Mouse (Mus musculus): ENCODE data around the gene Chrnd. TPM values are rescaled to one million over a fixed set of nuclear protein-coding genes. Genes with fewer than 3 reads are reported as not detected.

Chrnd gene
- not detected for total RNA-seq (2021)
- long read RNA-seq, experiment 1 = 0 reads
- long read RNA-seq, experiment 2 = 0 reads

DNA sequence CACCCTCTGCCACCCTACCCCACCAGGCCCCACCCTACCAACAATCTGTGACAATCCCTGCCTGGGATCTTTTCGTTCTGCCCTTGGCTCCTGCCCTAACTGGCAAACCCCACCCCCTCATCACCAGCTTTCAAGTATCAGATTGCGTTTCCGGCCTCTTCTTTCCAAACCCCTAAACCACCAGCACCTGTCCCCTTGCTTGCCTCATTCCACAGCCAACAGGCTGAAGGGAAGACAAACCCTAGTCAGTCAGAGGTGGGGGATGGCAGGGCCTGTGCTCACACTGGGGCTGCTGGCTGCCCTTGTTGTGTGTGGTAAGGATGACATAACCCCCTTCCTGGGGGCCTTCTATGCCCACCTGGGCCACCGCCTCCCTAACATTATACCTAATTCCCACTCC is at the start of gene Chrnd:
Chrnd (plus strand) TSS at position 179 of the 400 bp plus-strand sequence.
- intact Hi-C loops (cut with DNase I) = no loop called here
- Histone ChIP-seq H3K27ac (no peak within 1 kb of the TSS), H3K4me3 (no peak within 1 kb of the TSS)
- TF ChIP-seq CTCF (IDR thresholded peaks at IDR 0.05) = no peak
- no peak for DNase-seq (ENCODE audit: extremely low spot score in 1 of 2, low spot score in 2 of 2)

DNA sequence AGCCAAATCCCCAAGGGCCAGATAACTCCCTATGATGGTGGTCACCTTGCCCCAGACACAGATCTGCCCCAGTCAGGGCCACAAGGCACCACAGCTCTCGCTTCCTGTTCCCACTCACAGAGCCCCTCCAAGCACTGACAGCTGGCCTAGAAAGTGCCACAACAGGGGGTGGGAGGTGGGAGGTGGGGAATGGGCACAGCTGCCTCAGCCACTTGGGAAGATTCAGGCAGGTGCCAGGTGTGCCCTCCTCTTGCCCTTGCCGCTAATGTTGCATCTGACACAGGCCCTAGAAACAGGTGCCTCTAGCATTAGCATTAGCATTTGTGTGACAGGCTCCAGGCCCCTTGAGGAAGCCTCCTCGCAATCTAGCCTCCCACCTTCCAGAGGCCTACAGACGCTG is 48.9 kb upstream of the Chrnd start:
- intact Hi-C loops (cut with DNase I) = no loop called here
- Histone ChIP-seq H3K27ac (no peak overlapping the region), H3K4me3 (no peak overlapping the region)
- TF ChIP-seq CTCF (IDR thresholded peaks at IDR 0.05) = no peak
- DNase-seq (ENCODE audit: extremely low spot score in 1 of 2, low spot score in 2 of 2) = no peak

DNA sequence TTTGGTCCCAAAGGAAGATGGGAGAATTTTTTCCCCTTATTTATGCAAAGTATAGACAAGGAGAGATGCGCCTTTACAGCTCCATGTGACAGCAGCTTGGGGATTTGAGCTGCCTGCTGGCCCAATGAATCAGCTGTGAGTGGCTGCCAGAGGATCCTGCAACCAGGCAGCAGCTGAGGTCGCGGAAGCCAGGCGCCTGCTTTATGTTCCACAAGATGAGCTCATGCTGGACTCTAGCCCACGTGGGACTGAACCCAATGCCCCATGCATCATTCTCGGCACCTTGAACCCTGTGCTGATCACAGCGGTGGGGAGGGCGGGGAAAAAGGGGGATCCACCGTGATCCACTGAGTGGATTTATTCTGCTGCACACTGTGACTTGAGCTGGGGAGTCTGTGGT is 48.0 kb upstream of the Chrnd start:
- no peak for TF ChIP-seq CTCF (IDR thresholded peaks at IDR 0.05)
- intact Hi-C loops (cut with DNase I) = no loop called here

DNA sequence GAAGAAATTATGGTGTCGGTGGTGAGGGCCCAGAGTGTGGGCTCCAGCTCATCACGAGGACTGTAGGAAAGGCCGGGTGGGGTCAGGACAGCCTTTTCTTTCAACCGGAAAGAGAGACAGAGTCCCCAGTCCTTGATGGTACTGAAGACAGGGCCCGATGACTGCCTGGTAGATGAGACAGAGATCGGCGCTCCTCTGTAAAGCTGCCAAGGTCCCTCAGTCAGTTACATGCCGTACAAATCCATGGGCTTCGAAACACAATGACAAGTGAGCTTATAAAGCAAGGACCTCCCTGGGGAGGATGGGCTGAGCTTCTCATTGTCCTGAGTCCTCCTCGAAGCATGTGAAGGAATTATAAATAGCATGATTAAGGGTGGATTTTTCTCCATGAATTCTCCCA is 47.3 kb upstream of the Chrnd start:
- TF ChIP-seq CTCF (IDR thresholded peaks at IDR 0.05) = no peak

More for the DNA sequence above, 48.0 kb upstream of the Chrnd start:
- H3K27ac ChIP-seq = no peak overlapping the region
- no peak overlapping the region for H3K4me3 ChIP-seq
- no peak for DNase-seq (ENCODE audit: extremely low spot score in 1 of 2, low spot score in 2 of 2)

DNA sequence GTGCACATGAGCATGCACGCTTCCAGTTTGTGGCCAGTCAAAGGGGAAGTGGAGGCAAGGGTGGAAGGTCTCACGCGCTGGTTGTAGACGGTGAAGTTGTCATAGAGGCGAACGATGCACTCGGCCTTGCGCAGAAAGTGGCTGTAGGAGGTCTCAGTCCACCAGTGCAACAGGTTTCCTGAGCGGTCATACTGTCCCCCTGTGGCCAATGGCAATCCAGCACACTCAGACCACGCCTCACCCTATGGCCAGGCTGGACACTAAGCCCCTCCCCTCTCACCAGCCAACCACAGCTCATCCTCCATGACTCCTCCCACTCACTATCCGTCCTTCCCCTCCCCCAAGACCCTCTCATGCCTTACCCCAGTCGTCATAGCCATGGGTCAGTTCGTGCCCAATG is 41.0 kb upstream of the Chrnd start:
- TF ChIP-seq CTCF (IDR thresholded peaks at IDR 0.05) = no peak
- intact Hi-C loops (cut with DNase I) = no loop called here
- no peak overlapping the region for H3K4me3 ChIP-seq
- no peak overlapping the region for H3K27ac ChIP-seq
- no peak for DNase-seq (ENCODE audit: extremely low spot score in 1 of 2, low spot score in 2 of 2)

More for the DNA sequence above, 47.3 kb upstream of the Chrnd start:
- DNase-seq (ENCODE audit: extremely low spot score in 1 of 2, low spot score in 2 of 2) = no peak
- Histone ChIP-seq H3K4me3 (no peak overlapping the region), H3K27ac (no peak overlapping the region)
- intact Hi-C loops (cut with DNase I) = no loop called here

DNA sequence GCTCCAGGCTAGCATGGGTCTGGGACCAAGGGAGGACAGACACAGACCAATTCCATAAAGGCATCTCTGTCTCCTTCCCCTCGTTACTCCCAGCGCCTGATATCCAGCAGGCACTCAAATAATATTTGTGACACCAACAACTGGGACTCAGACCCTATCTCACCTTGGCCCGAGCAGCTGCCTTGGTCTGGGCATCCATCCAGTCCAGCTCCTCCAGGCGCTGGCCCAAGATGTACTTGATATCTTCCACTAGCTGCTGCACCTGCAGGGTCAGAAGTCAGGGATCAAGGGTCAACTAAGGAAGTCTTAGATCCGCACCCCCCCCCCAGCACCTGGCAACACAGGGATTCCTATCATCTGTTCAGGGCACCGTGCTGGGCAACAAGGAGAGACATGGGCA is 39.1 kb upstream of the Chrnd start:
- intact Hi-C loops (cut with DNase I) = no loop called here
- Histone ChIP-seq H3K4me3 (no peak overlapping the region), H3K27ac (no peak overlapping the region)
- TF ChIP-seq CTCF (IDR thresholded peaks at IDR 0.05) = no peak
- no peak for DNase-seq (ENCODE audit: extremely low spot score in 1 of 2, low spot score in 2 of 2)

DNA sequence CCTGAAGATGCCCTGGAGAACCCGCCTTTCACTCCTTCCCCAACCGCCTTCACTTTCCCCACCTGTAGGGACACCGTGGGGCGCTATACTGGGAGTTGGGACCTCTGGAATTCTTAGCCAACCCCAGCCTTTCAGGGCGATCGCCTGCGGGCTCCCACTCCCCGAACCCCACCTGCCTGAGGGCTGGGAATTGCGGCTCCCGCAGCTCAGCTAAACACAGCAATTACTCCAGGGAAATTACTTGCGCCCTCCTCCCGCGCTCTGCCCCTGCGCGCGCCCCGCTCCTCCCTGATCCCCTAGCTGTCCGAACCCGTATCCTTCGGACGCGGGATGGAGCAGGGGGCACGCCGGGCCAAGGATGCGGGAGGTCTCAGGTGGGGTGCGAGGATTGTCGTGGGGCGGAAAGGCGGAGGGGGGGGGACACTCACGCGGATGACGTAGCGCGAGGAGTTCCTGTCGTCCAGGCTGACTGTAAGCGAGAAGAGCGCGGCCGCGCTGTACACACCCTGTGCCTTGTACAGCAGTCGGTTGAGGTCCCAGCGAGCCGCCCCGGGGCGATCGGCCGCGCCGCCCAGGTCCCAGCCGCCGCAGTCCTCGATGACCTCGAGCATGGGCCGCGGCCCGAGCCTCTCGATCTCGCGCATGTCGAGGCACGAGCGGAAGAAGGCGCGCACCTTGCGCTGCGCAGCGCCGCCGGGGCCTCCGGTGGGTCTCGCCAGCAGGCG is 36.5 kb upstream of the Chrnd start:
- DNase-seq (ENCODE audit: extremely low spot score in 1 of 2, low spot score in 2 of 2) = no peak
- intact Hi-C loops (cut with DNase I) = no loop called here
- Histone ChIP-seq H3K4me3 (no peak overlapping the region), H3K27ac (no peak overlapping the region)
- TF ChIP-seq CTCF (IDR thresholded peaks at IDR 0.05) = no peak

DNA sequence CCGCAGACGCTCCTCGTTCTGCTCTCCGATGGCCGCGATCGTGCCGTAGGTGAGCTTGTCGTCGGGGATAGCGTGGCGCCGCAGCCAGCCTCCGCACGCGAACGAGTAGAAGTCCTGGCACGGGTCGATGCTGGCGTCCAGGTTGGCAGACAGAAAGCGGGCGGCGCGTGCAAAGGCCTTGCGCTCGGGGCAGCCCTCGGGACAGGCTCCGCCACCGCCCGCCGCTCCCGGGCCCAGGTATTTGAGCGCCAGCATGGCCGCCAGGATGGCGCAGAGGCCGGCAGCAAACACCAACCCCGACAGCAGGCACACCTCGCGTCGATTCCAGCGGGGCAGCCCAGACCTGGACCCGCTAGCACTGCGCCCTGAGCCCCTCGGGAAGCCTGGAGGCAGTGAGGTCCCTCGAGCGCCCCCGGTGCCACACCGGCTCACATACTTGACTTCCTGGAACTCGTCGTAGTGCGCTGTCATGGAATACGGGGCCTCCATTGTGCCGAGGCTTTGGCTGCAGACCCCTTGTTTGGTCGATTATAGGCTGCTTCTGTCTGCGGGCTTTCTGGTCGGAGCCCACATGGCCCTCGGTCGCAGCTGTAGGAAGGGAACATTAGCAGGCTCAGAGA is 35.8 kb upstream of the Chrnd start:
- H3K4me3 ChIP-seq = no peak overlapping the region
- intact Hi-C loops (cut with DNase I) = no loop called here
- TF ChIP-seq CTCF (IDR thresholded peaks at IDR 0.05) = no peak
- DNase-seq (ENCODE audit: extremely low spot score in 1 of 2, low spot score in 2 of 2) = no peak
- no peak overlapping the region for H3K27ac ChIP-seq

DNA sequence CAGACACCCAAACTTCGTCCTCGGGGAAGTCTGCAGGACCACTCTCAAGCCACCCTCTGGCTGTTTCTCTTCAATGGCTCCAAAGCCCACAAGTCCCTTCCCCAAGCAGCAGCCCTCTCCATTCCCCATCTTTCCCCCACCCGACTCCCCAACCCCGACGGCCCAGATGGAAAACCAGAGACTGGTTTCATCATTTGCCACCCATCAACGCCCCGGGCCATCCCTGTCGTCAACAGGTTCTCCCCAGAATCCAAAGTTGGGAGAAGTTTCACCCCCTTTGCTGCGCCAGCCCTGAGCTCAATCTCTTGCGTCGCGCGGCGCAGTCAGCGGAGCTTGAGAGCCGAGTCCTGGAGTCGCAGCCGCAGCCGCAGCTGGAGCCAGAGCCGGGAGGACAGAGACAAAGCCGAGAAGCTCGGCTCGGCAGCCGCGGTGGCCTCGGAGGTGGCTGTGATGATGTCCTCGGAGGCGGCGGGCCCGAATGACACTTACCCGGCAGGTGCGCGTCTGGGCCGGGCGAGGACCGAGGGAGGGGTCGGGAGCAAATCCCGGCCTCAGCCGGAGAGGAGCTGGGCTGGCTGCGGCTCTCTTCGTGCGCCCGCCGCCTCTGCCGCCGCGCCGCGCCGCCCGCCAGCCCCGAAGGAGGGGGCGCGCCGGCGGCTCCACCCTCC is 34.7 kb upstream of the Chrnd start:
- H3K27ac ChIP-seq = no peak overlapping the region
- intact Hi-C loops (cut with DNase I) = no loop called here
- H3K4me3 ChIP-seq = peak overlapping the region; percentile 41
- DNase-seq (ENCODE audit: extremely low spot score in 1 of 2, low spot score in 2 of 2) = peak in 1 of 2 experiments; percentile 39
- no peak for TF ChIP-seq CTCF (IDR thresholded peaks at IDR 0.05)

DNA sequence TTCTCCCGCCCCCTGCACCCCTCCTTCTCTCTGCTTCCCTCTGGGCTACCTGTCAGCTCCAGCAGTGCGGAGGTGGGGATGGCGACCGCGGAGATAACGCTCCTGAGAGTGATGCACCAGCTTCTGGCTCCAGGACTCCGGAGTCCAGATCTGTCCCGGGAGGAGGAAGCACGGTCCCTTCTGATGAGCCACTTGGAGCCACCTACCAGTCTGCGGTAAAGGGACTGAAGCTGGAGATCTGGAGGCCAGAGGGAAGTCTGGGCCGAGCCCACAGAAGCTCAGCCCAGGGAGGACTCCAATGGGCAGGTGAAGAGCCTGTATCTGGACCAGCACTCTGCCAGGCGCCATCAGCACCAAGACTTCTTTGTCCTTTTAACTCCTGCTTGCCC is 34.2 kb upstream of the Chrnd start, which contains the start of gene Ecel1:
Ecel1 (minus strand) TSS at position 323 of the 389 bp plus-strand sequence.
- H3K4me3 ChIP-seq = peak within 1 kb of the TSS; percentile 41

DNA sequence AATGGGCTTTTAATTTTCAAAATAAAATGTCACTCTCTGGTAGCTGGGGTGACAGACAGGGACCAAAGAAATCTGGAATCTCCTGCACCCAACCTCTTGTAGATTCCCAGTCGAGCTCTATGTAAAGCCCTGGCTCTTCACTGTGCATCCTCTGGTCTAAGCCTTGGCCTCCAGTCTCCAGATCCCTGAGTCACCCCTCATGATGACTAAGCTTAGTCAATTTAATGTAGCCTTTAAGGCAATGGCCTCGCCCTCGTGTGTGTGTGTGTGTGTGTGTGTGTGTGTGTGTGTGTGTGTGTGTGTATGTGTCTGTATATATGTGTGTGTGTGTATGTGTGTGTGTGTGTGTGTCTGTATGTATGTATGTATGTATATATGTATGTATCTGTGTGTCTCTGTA is 31.0 kb upstream of the Chrnd start:
- intact Hi-C loops (cut with DNase I) = no loop called here
- no peak for TF ChIP-seq CTCF (IDR thresholded peaks at IDR 0.05)
- Histone ChIP-seq H3K4me3 (no peak overlapping the region), H3K27ac (no peak overlapping the region)
- no peak for DNase-seq (ENCODE audit: extremely low spot score in 1 of 2, low spot score in 2 of 2)

More for the DNA sequence above, 34.2 kb upstream of the Chrnd start, which contains the start of gene Ecel1:
- TF ChIP-seq CTCF (IDR thresholded peaks at IDR 0.05) = no peak
- intact Hi-C loops (cut with DNase I) = no loop called here
- no peak for DNase-seq (ENCODE audit: extremely low spot score in 1 of 2, low spot score in 2 of 2)
- H3K27ac ChIP-seq = no peak within 1 kb of the TSS

DNA sequence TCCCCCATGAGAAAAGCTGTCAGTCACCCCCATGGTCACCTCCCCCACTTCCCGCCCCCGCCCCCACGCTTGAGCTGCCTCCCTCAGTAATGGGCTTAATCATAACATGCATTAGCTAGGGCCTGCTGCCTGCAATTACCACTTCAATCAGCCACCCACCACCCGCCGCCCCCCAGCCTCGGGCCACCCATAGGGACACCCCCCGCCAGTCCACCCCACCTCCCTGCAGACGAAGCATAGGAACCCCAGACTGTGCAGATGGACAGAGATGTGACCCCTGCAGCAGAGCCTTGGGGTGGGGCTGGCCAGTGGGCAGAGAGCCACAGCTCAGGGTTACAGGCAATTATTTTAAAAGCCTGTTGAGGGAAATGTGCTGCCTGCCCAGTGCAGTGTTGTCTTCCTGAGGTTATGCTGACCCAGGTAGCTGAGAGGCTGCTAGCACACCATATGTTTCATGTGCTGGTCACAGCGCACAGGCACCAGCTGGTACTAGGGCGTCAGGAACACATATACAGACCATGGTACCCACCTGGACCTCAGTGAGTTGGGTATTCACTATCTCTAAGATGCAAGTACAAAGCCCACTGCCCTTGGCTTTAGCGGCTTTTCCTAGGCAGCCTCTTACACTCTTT is 26.1 kb upstream of the Chrnd start:
- Histone ChIP-seq H3K27ac (no peak overlapping the region), H3K4me3 (no peak overlapping the region)
- no peak for TF ChIP-seq CTCF (IDR thresholded peaks at IDR 0.05)
- intact Hi-C loops (cut with DNase I) = no loop called here
- DNase-seq (ENCODE audit: extremely low spot score in 1 of 2, low spot score in 2 of 2) = no peak
